Mouse (Mus musculus) embryo, embryonic 9.5 days (tissue): ENCODE results near the gene Stag3.
A peak's percentile ranks its signal among the peaks of the same experiment; 100 is the strongest.

Source experiments
- DNase-seq: peaks from one replicate; pipeline ENCODE4 v3.0.0-alpha.2; 2017; ENCODE audit errors: extremely low spot score

Gene Stag3

GRCm38 (mm10) chr5:138279585-138280424 is at the start of gene Stag3, which contains the start of the genes Gm43720 and Gpc2:
Gene Stag3, plus strand, starts transcription at chr5:138280240.
Gene Gm43720, minus strand, starts transcription at chr5:138279958.
Gene Gpc2, minus strand, starts transcription at chr5:138280005.
- peak; percentile 99 for DNase-seq

DNA sequence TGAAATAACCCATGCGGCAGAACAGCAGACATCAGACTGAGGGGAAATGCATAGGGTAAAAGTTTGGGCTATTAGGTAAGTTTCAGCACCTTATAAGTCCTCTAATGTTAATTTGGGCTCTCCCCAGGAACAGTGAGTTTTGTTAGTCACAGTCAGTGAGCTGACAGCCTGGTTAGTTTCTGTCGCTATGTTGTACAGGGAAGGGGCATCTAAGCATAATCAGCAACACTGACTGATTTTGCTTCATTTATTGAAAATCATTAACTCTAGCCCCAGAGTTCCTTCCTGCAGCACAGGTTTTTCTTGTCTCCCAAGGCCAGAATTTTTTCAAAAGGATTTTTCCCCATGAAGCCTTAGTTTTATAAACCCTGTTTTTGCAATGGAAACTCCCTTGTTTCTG is 46.3 kb upstream of the Stag3 start:
- DNase-seq = no peak

- no peak for DNase-seq
Observed at GRCm38 (mm10) chr5:138234224-138234623, 45.8 kb upstream of the Stag3 start.

DNA sequence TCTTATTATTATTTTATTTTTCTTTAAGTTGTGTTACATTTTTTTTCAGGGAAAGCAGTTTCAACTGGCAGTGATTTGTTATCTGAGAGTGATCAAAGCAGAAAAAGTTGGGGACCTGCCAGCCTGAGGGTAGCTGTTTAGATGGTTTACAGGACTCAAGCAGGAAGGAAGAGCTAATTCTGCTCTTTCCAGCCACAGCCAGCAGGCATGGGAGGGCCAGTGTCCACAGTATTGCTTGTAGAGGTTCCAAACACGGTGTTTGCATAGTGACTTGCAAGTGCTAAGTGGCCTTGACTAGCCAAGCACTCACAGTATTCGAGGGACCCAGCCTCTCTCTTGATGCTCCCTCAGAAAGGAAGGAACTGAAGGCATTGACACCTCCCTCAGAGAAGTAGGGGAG is 38.5 kb upstream of the Stag3 start:
- no peak for DNase-seq

DNA sequence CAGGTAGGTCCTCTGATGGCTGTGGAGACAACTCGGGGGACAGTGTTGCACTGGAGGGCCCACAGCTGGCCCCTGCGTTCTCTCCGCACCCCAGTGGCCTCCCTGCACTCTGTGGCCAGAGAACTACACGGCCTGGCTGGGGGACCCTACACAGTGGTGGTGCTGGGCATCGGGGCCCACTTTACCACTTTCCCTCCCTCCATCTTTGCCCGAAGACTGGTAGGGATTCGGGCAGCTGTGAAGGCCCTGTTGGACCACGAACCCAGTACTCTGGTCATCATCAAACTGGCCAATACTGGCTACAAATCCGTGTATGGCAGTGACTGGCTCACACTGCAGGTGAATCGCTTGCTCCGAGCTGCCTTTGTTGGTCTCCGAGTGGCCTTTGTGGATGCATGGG is 28.9 kb upstream of the Stag3 start:
- no peak for DNase-seq

DNA sequence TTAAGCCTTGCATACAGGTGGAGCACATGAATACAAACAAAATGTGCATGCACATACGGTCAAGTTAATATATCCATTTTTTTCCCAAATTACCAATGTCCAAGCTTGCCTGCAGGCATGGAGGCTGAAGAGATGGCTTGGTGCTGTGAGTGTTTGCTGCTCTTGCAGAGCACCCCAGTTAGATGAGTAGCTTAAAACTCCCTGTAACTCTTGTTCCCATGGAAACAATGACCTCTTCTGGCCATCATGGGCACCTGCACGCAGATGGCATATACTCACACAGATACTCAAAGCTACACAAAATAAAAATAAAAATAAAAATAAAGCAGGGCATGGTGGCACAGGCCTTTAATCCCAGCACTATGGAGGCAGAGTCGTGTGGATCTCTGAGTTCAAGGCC is 27.0 kb upstream of the Stag3 start:
- no peak for DNase-seq

DNA sequence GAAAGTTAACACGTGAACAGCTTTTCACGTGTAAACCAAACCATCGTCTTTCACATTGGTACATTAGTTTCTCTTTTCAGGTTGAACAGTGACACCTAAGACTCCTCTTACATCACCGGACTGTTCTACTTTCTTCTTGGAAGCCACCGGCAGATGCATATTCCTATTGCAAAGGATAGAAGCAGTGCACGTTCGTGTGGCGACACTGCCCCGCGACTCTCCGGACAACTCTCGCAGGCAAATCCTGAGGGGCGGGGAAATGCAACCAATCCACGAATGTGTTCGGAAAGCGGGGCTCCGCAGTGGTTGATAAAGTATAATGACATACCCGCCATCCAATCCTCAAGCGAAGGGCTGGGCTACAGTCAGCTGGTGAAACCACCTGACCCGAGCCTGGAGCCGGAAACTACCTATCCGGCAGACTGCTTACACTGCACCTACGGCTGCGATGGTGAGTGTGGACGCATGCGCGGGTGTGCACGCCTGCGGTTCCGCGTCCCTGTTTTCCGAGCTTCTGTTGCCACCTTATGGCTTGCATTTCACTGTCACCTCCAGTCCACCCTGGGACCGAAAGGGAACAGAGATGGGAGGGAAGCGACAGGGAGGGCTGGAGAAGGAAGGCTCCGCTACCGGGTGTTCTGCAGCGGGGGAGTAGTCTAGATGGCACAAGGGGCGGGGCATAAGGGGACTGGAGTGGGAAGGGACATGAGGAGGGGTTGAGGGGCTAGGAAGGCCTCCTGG is 24.5 kb upstream of the Stag3 start, which contains the start of gene Lamtor4:
Gene Lamtor4, plus strand, starts transcription at position 130 of the 741 bp plus-strand sequence.
- DNase-seq = peak; percentile 89

DNA sequence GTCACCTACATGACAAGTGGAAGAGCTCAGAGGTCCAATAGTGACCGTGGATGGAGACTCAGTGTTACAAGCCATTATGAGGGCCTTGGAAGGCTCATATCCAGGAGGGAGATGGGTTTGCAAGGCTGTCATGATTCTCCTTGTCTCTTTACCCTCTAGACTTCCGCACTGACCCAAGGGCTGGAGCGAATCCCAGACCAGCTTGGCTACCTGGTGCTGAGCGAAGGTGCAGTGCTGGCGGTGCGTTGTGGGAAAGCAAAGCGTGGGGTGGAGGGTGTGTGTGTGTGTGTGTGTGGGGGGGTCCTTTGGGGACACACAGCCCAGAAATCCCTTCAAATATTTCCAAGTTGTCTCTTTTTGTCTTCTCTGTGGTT is 24.0 kb upstream of the Stag3 start:
- DNase-seq = no peak

DNA sequence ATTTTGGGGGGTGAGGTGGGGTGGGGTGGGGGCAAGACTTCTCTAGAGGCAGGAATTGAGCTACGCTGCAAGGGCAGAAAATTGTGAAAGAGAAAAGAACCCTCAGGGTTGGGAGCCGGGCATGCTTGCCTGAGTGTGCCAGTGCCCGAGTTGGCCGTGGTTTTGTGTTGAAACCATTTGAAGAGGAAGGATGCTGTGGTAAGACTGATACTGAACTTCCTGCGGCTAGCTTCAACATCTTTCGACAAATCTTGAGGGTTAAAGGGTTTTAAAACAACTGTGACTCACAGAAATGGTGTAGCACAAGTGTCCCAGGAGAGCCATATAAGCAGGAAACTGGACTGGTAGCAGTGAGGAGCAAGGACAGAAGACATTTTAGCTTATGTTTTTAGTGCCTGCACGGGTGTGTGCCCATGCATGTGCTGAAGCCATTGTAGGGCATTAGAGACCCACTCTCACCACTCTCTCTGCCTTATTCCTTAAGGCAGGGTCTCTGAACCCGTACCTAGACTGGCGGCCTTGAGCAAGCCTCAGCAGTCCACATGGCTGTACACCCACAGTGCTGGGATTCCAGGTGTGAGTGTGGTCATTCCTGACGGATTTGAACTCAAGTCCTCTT is 23.0 kb upstream of the Stag3 start:
- DNase-seq = no peak

DNA sequence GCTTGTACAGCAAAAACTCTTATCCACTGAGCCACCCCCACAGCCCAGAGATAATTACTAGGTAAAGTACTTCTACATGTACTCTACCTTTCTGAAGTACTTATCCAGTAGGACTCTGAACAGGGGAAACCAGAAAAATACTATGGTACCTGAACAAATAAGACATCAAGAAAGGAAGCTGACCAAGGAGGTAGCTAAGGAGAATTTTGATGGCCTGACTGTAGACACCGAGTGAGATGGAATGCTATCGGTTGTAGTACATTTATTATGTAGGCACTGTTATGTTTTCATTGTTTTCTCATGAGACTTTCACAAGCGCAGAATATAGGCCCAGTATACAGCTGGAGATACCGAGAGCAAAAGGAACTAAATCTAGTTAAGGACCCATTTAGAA is 22.5 kb upstream of the Stag3 start:
- no peak for DNase-seq

DNA sequence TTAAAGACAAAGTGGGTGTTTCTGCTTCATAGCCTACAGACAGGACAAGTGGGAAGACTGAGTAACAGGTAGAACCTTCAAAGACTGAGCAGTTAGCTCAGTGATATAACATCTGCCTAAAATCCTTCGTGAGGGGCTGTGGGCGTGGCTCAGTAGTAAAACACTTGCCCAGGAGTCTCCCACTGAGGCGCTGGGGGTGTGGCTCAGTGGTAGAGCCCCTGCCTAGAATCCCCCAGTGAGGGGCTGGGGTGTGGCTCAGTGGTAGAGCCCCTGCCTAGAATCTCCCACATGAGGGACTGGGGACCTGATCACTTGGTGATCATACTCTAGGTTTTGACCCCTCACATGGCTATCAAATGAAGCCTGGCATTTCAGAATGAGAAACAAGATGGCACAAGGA is 22.0 kb upstream of the Stag3 start:
- no peak for DNase-seq

GRCm38 (mm10) chr5:138258542-138258941 is 21.5 kb upstream of the Stag3 start:
- DNase-seq = no peak

DNA sequence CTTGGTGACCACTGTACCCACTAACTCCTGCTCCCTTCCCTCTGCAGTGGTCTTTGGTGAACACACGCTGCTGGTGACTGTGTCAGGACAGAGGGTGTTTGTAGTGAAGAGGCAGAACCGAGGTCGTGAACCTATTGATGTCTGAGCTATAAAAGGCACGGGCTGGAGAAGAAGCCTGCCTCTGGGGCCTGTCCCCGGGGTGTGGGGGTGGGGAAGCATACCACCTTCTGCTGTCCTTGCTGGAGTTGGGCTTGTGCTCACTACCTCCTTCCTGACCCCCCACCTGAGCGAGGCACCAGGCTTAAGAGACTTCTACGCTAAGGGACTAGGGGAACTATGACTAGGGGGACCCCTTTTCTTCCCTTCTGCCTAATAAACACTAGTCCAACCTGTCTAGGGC is 21.0 kb upstream of the Stag3 start:
- no peak for DNase-seq

GRCm38 (mm10) chr5:138260051-138260450 is 20.0 kb upstream of the Stag3 start:
- no peak for DNase-seq

DNA sequence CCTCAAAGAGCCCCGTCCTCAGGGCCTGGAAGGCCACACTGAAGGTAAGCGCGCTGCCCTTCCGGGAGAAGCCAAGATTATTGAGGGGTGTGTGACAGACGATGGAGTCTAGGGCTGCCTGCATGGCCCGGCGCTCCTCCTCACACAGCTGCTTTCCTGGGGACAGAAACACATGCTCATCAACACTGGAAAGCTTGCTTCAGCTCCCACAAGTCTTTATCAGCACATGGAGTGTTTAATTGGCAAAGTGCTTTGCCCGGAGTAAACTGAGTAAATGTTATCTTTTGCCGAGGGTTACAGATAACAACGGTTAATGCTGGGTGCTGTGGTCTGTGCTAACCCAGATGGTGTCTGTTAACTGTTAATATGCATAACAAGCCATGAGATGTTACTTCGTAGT is 19.2 kb upstream of the Stag3 start:
- DNase-seq = no peak

DNA sequence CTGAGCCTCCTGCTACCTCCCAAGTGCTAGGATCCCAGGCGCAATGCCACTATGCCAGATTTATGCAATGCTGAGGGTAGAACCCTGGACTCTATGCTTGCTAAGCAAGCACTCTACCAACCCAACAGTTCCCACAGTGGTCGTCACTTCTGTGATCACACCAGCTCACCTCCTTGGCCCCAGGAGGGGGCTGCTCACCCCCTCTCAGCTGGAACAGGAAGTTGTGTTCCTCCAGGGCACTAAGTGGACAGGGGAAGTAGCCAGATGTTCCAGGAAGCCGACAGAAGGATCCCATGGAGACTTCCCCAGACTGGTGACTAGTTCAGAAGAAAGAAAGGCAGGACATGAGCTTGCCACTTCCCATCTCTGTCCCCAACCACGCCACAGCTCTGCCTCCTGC is 18.0 kb upstream of the Stag3 start:
- no peak for DNase-seq

DNA sequence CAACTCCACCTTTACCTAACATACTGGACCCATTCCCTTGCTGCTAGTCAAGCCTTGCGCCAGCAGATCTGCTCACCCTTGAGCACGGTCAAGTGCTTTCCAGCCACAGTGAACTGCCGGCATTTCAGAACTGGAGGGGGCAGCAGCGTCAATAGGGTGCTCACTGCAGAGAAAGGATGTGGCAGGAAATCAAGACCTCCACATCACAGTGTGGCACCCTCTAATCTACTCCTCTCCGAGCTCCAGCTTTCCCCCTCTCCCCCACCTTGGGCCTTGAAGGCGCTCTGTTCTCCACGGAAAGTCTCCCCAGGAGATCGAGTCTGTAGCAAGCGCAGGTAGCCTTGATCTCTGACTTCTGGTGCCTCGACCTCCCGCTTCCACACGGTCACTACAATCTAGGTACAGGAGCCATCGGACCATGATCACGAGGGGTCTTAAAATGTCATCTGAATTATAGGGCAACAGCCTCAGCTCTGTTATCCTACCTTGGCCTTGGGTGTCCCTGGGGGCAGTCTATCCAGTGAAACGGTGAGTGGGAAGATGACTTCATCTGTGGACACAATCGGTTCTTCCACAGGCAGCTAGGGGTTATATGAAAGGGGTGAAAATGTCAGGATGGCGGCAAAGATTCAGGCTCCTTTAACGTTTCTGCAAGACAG is 17.3 kb upstream of the Stag3 start:
- no peak for DNase-seq

GRCm38 (mm10) chr5:138263260-138264206 is 16.5 kb upstream of the Stag3 start, which contains the start of gene BC037034:
Gene BC037034, minus strand, starts transcription at chr5:138264033.
- peak; percentile 88 for DNase-seq

DNA sequence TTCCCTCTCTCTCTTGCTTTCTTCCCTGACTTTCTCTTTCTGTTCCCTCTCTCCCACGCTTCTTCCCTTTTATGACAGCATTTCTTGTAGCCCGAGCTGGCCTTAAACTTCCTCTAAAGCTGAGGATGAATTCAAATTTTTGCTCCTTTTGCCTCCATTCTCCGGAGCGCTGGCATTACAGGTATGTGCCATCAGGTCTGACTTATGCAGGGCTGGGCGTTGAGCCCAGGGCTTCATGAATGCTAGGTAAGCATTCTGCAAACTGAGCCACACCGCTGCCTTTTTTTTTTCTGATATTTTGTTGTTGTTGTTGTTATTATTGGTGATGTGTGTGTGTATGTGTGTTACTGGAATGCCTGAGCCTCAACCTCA is 15.8 kb upstream of the Stag3 start:
- no peak for DNase-seq

- DNase-seq = no peak
Observed at GRCm38 (mm10) chr5:138265712-138266111, 14.3 kb upstream of the Stag3 start.

DNA sequence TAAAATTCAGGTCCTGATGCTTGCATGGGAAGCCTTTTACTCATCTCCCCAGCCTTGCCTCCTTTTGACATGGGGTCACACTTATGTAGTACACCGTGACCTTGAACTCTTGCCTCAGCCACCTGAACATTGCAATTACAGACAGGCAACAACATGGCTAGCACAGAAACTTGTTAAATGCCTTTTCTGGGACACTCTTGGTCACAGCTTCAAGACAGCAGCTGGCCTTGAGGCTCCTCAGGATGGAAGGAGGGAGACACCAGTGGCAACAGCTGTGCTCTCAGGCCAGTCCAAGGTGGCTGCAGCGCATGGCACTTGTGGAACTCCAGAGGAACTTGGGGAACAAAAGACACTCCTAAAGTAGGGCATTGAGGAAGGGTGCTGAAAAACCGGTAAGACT is 12.9 kb upstream of the Stag3 start:
- no peak for DNase-seq
